ENCODE assay signal across 8 mouse cellular contexts in the genomic region with DNA sequence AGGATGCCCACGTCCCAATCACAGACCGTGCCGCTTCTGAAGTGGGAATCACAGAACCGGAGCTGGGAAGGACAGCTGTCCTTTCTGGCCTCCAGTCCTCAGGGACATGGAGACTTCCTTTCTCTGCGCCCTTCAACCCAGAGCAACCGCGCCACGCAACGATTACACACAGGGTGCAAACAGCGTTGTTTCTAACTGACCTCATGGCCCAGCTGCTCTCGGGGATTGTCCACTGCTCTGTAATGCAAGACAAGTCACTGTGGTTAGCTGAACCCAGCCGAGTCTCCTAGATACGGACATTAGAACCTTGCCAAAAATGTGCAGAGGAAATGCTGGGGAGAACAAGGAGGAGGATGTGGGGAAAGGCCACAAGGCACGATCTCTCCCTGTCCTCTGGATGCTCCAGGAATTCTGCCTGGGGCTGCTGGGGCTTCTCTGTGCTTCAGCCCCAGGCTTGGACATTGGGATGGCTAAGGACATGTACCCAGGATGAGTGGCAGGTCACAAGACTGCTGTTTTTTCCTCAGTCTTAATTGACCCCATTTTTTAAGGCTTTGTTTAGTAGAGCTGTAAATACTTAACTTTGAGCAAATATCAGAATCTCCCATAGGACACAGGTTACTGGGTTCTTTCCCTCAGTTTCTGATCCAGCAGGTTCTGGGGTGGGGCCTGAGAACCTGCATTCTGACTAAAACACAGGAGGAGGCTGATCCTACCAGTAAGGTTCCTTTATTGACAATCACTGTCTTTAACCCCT. TPM values are rescaled to one million over a fixed set of nuclear protein-coding genes. Genes with fewer than 3 reads are reported as not detected.
DNase-seq lines count a peak whose midpoint lies in the region; ATAC-seq and TF ChIP-seq lines count a peak whose summit lies in the region.

No protein-coding gene starts in this region.

- H3K9me3 ChIP-seq in megakaryocyte, embryonic 14.5 days, result no peaks in the 10 kb centered on the region
- H3K9me3 ChIP-seq in forebrain, postnatal 0 days (ENCODE audit: low read length), result no peaks in the 10 kb centered on the region

- no peaks in the 10 kb centered on the region for H3K36me3 ChIP-seq in megakaryocyte, embryonic 14.5 days (replicated peaks; ENCODE audit: low read length)
- no peaks in the 10 kb centered on the region for H3K36me3 ChIP-seq in small intestine, adult 2 months (ENCODE audit: control insufficient read depth, insufficient read depth, low read length)
- no peaks in the 10 kb centered on the region for H3K36me3 ChIP-seq in forebrain, postnatal 0 days (ENCODE audit: insufficient read depth)

- no peak overlapping the region for H3K4me2 ChIP-seq in forebrain, postnatal 0 days (ENCODE audit: low read depth)

- H3K4me3 ChIP-seq in megakaryocyte, embryonic 14.5 days (replicated peaks), result peak overlapping the region; percentile 65
- H3K4me3 ChIP-seq in embryonic fibroblast, embryonic 13.5 days (ENCODE audit: insufficient read depth, low read length), result no peak overlapping the region
- no peak overlapping the region for H3K4me3 ChIP-seq in small intestine, adult 2 months (ENCODE audit: low read depth, low read length)
- no peak overlapping the region for H3K4me3 ChIP-seq in forebrain, postnatal 0 days (ENCODE audit: low read depth, low read length)

- no peak for ATAC-seq in megakaryocyte, adult 5-6 weeks (ENCODE audit: poor library complexity, severe bottlenecking)
- ATAC-seq in forebrain, postnatal 0 days, result no peak
- ATAC-seq in monocyte, adult 5-6 weeks (replicated peaks; ENCODE audit: insufficient number of reproducible peaks, low FRiP score, low TSS enrichment, poor library complexity, severe bottlenecking), result no peak

- H3K27me3 ChIP-seq in megakaryocyte, embryonic 14.5 days (replicated peaks), result peaks cover 63% of the 10 kb centered on the region
- H3K27me3 ChIP-seq in small intestine, adult 2 months (ENCODE audit: control insufficient read depth, insufficient read depth, low read length), result peaks cover 7% of the 10 kb centered on the region; the same call in 1 of the 2 replicates
- no peaks in the 10 kb centered on the region for H3K27me3 ChIP-seq in forebrain, postnatal 0 days (ENCODE audit: insufficient read depth, low read length)

- TF ChIP-seq CTCF in embryonic fibroblast, embryonic 13.5 days (IDR thresholded peaks at IDR 0.05; ENCODE audit: borderline replicate concordance, insufficient read depth, low read length), result no peak
- no peak for TF ChIP-seq CTCF in small intestine, adult 2 months (IDR thresholded peaks at IDR 0.05; ENCODE audit: extremely low read depth, insufficient read length, insufficient replicate concordance, low read depth, low read length)
- no peak for TF ChIP-seq CTCF in forebrain, postnatal 0 days (IDR thresholded peaks at IDR 0.05; ENCODE audit: low read depth)

- DNase-seq in kidney, adult 9 months, result peak; percentile 69
- no peak for DNase-seq in forebrain, postnatal 0 days
- DNase-seq in thymus, adult 18-20 months, result no peak

- H3K4me1 ChIP-seq in megakaryocyte, embryonic 14.5 days, result peaks cover 46% of the 10 kb centered on the region
- peaks cover 14% of the 10 kb centered on the region for H3K4me1 ChIP-seq in embryonic fibroblast, embryonic 13.5 days (ENCODE audit: control insufficient read depth, insufficient read depth, low read length)
- H3K4me1 ChIP-seq in small intestine, adult 2 months (ENCODE audit: control insufficient read depth, insufficient read depth, insufficient read length, low read length), result no peaks in the 10 kb centered on the region
- no peaks in the 10 kb centered on the region for H3K4me1 ChIP-seq in forebrain, postnatal 0 days (ENCODE audit: insufficient read depth)

- peak overlapping the region; percentile 58 for H3K27ac ChIP-seq in embryonic fibroblast, embryonic 13.5 days (ENCODE audit: insufficient read depth, low read length)
- peak overlapping the region; percentile 66 for H3K27ac ChIP-seq in small intestine, adult 2 months (ENCODE audit: insufficient read depth, low read depth, low read length)
- no peak overlapping the region for H3K27ac ChIP-seq in forebrain, postnatal 0 days (ENCODE audit: low read depth, low read length)

- peak; percentile 24; the same call in 1 of the 2 replicates for TF ChIP-seq POLR2A in embryonic fibroblast, embryonic 13.5 days (IDR thresholded peaks at IDR 0.05; ENCODE audit: low read depth, low read length)
- TF ChIP-seq POLR2A in small intestine, adult 2 months (IDR thresholded peaks at IDR 0.05; ENCODE audit: low read depth, low read length), result no peak

- H3K9ac ChIP-seq in forebrain, postnatal 0 days, result no peak overlapping the region

- WGBS in small intestine, adult 2 months, result 53% methylated on average over 14 of the region's 14 CpGs
- 74% methylated on average over 14 of the region's 14 CpGs for WGBS in forebrain, postnatal 0 days

RNA-seq across cellular contexts. Expression of gene Adamts14, which starts 4.9 kb away (rescaled TPM):
- polyA plus RNA-seq in megakaryocyte, embryonic 14.5 days (2012; ENCODE audit: insufficient read depth, low replicate concordance), result 0.12 TPM in 1 of 2 replicates, not detected in the other
- total RNA-seq in megakaryocyte, adult 5-6 weeks (2015), result 0.16 and 0.58 TPM in 2 replicates
- 0.33 and 0.61 TPM in 2 replicates for total RNA-seq in megakaryocyte, adult 5-6 weeks (2017)
- polyA plus RNA-seq in embryonic fibroblast, embryonic 13.5 days (2011; ENCODE audit: insufficient read length, low read depth, missing spikeins), result 8.1 and 9.6 TPM in 2 replicates
- polyA plus RNA-seq in small intestine, adult 2 months (2012; rRNA removed), result 1.3 and 1.8 TPM in 2 replicates
- total RNA-seq in forebrain, postnatal 0 days (2014; rRNA removed), result 0.54 and 1.0 TPM in 2 replicates
- 0.18 and 0.22 TPM in 2 replicates for polyA plus RNA-seq in forebrain, postnatal 0 days (2015; fragmentation: Nextera tagmentation; extraction: Ambion mirVana)
- total RNA-seq in monocyte, adult 5-6 weeks (2017), result 25.6 to 108 TPM (median 30.9 TPM) in 3 replicates

RNA-seq across cellular contexts. Expression of gene Prf1, which starts 19.5 kb away (rescaled TPM):
- not detected in 2 replicates for polyA plus RNA-seq in megakaryocyte, embryonic 14.5 days (2012; ENCODE audit: insufficient read depth, low replicate concordance)
- 0.20 and 2.5 TPM in 2 replicates for total RNA-seq in megakaryocyte, adult 5-6 weeks (2015)
- total RNA-seq in megakaryocyte, adult 5-6 weeks (2017), result 0.88 and 1.5 TPM in 2 replicates
- polyA plus RNA-seq in embryonic fibroblast, embryonic 13.5 days (2011; ENCODE audit: insufficient read length, low read depth, missing spikeins), result not detected in 2 replicates
- 0.65 and 1.3 TPM in 2 replicates for polyA plus RNA-seq in small intestine, adult 2 months (2012; rRNA removed)
- not detected in 2 replicates for total RNA-seq in forebrain, postnatal 0 days (2014; rRNA removed)
- not detected in 2 replicates for polyA plus RNA-seq in forebrain, postnatal 0 days (2015; fragmentation: Nextera tagmentation; extraction: Ambion mirVana)
- 250 to 831 TPM (median 313 TPM) in 3 replicates for total RNA-seq in monocyte, adult 5-6 weeks (2017)
